Mouse (Mus musculus) embryonic facial prominence, embryonic 12.5 days (tissue): Measurements from ENCODE around the gene 0610009B22Rik. TPM values are rescaled to one million over a fixed set of nuclear protein-coding genes. Genes with fewer than 3 reads are reported as not detected.

Experiments used
- ATAC-seq: fragments of 200-750 bp; cut with Nextera tagmentation; 2 replicates; pipeline ENCODE4 v1.8.0; 2017; ENCODE audit not compliant: insufficient number of reproducible peaks, insufficient read depth, low FRiP score, low TSS enrichment
- H3K27ac ChIP-seq: fragments of 300-500 bp; sonication (generic); 2 replicates; pipeline ENCODE4 v1.5.1; 2016; ENCODE audit warnings: mild to moderate bottlenecking
- H3K27me3 ChIP-seq: fragments of 300-500 bp; sonication (generic); 2 replicates; pipeline ENCODE4 v1.6.1; 2016; ENCODE audit warnings: mild to moderate bottlenecking, moderate library complexity
- H3K36me3 ChIP-seq: fragments of 300-500 bp; sonication (generic); 2 replicates; pipeline ENCODE4 v1.6.1; 2016; ENCODE audit warnings: mild to moderate bottlenecking
- H3K4me1 ChIP-seq: fragments of 300-500 bp; sonication (generic); 2 replicates; pipeline ENCODE4 v1.6.1; 2016
- H3K4me2 ChIP-seq: fragments of 300-500 bp; sonication (generic); replicated peaks from 2 replicates; pipeline ENCODE4 v1.6.1; 2016; ENCODE audit warnings: mild to moderate bottlenecking, moderate library complexity
- H3K4me3 ChIP-seq: fragments of 300-500 bp; sonication (generic); 2 replicates; pipeline ENCODE4 v1.5.1; 2016; ENCODE audit warnings: mild to moderate bottlenecking
- H3K9ac ChIP-seq: fragments of 300-500 bp; sonication (generic); 2 replicates; pipeline ENCODE4 v1.6.1; 2016; ENCODE audit warnings: mild to moderate bottlenecking, moderate library complexity
- H3K9me3 ChIP-seq: fragments of 300-500 bp; sonication (generic); 2 replicates; pipeline ENCODE4 v1.6.1; 2016; ENCODE audit warnings: mild to moderate bottlenecking, moderate library complexity
- WGBS: fragments of 180-500 bp; shearing (Covaris S2); methylation state at CpG from one replicate; pipeline ENCODE4 v1.1.7; 2016; 5-methylcytosine and 5-hydroxymethylcytosine counted together
- polyA plus RNA-seq: library from polyadenylated mRNA; unstranded; fragments of >200 nt; fragmentation: Nextera tagmentation; extraction: Ambion mirVana; gene quantifications from 2 replicates; pipeline ENCODE4 v1.2.1, GENCODE M21; 2016

Gene 0610009B22Rik
- polyA plus RNA-seq, 1 experiment from 2014 or later = 91.7 TPM

GRCm38 (mm10) chr11:51658705-51659104 is 30.0 kb downstream of the 0610009B22Rik start:
- peak; percentile 38; the same call in 1 of the 2 replicates for ATAC-seq
- no peaks in the 10 kb centered on the region for H3K9me3 ChIP-seq
- peak overlapping the region; percentile 42; the same call in 1 of the 2 replicates for H3K27ac ChIP-seq
- peaks cover 15% of the 10 kb centered on the region for H3K4me1 ChIP-seq
- WGBS = 57% methylated on average over 6 of the region's 6 CpGs
- H3K4me2 ChIP-seq = 0 out of 2 replicates have a peak overlapping the region, but pooled peaks have one; percentile 5
- H3K36me3 ChIP-seq = no peaks in the 10 kb centered on the region
- H3K9ac ChIP-seq = no peak overlapping the region
- no peak overlapping the region for H3K4me3 ChIP-seq
- no peaks in the 10 kb centered on the region for H3K27me3 ChIP-seq

- Histone ChIP-seq H3K4me3 (no peak overlapping the region), H3K9me3 (no peaks in the 10 kb centered on the region), H3K36me3 (no peaks in the 10 kb centered on the region), H3K4me2 (0 out of 2 replicates have a peak overlapping the region, but pooled peaks have one; percentile 2), H3K4me1 (peaks cover 15% of the 10 kb centered on the region), H3K9ac (no peak overlapping the region), H3K27ac (peak overlapping the region; percentile 42; the same call in 1 of the 2 replicates), H3K27me3 (no peaks in the 10 kb centered on the region)
- WGBS = 39% methylated on average over 7 of the region's 7 CpGs
- ATAC-seq = no peak
Measured at GRCm38 (mm10) chr11:51658291-51658690, 30.4 kb downstream of the 0610009B22Rik start.

GRCm38 (mm10) chr11:51656798-51657521 is 31.7 kb downstream of the 0610009B22Rik start:
- H3K27me3 ChIP-seq = no peaks in the 10 kb centered on the region
- H3K27ac ChIP-seq = no peak overlapping the region
- H3K4me3 ChIP-seq = no peak overlapping the region
- H3K9ac ChIP-seq = no peak overlapping the region
- H3K9me3 ChIP-seq = no peaks in the 10 kb centered on the region
- ATAC-seq = no peak
- H3K4me2 ChIP-seq = no peak overlapping the region
- peaks cover 15% of the 10 kb centered on the region for H3K4me1 ChIP-seq
- H3K36me3 ChIP-seq = no peaks in the 10 kb centered on the region
- 76% methylated on average over 10 of the region's 10 CpGs for WGBS

GRCm38 (mm10) chr11:51654891-51655290 is 33.8 kb downstream of the 0610009B22Rik start:
- 85% methylated on average over 3 of the region's 3 CpGs for WGBS
- no peak for ATAC-seq
- peaks cover 22% of the 10 kb centered on the region for H3K4me1 ChIP-seq
- peaks cover 6% of the 10 kb centered on the region; the same call in 1 of the 2 replicates for H3K27me3 ChIP-seq
- H3K36me3 ChIP-seq = no peaks in the 10 kb centered on the region
- H3K4me3 ChIP-seq = no peak overlapping the region
- no peaks in the 10 kb centered on the region for H3K9me3 ChIP-seq
- no peak overlapping the region for H3K9ac ChIP-seq
- no peak overlapping the region for H3K27ac ChIP-seq
- H3K4me2 ChIP-seq = no peak overlapping the region

GRCm38 (mm10) chr11:51653736-51654135 is 34.9 kb downstream of the 0610009B22Rik start:
- Histone ChIP-seq H3K9ac (no peak overlapping the region), H3K27me3 (peaks cover 6% of the 10 kb centered on the region; the same call in 1 of the 2 replicates), H3K27ac (no peak overlapping the region), H3K4me3 (no peak overlapping the region), H3K36me3 (no peaks in the 10 kb centered on the region), H3K4me1 (peaks cover 27% of the 10 kb centered on the region), H3K9me3 (no peaks in the 10 kb centered on the region), H3K4me2 (no peak overlapping the region)
- WGBS = 85% methylated on average over 6 of the region's 6 CpGs
- no peak for ATAC-seq

GRCm38 (mm10) chr11:51652889-51653418 is 35.7 kb downstream of the 0610009B22Rik start:
- no peak overlapping the region for H3K4me3 ChIP-seq
- peaks cover 6% of the 10 kb centered on the region; the same call in 1 of the 2 replicates for H3K27me3 ChIP-seq
- no peak overlapping the region for H3K27ac ChIP-seq
- no peaks in the 10 kb centered on the region for H3K9me3 ChIP-seq
- H3K4me2 ChIP-seq = no peak overlapping the region
- 88% methylated on average over 4 of the region's 4 CpGs for WGBS
- no peak for ATAC-seq
- H3K36me3 ChIP-seq = no peaks in the 10 kb centered on the region
- no peak overlapping the region for H3K9ac ChIP-seq
- peaks cover 24% of the 10 kb centered on the region for H3K4me1 ChIP-seq

- ATAC-seq = no peak
Measured at GRCm38 (mm10) chr11:51650691-51651515, 37.8 kb downstream of the 0610009B22Rik start, which contains the start of the genes N4bp3 and D930048N14Rik. Gene N4bp3 (minus strand): TSS chr11:51650842. Gene D930048N14Rik (plus strand): TSS chr11:51650954.

GRCm38 (mm10) chr11:51650261-51650660 is 38.4 kb downstream of the 0610009B22Rik start:
- Histone ChIP-seq H3K9me3 (no peaks in the 10 kb centered on the region), H3K9ac (peak overlapping the region; percentile 71), H3K4me1 (peaks cover 23% of the 10 kb centered on the region), H3K4me2 (peak overlapping the region; percentile 93), H3K4me3 (peak overlapping the region; percentile 52), H3K36me3 (no peaks in the 10 kb centered on the region), H3K27me3 (peaks cover 6% of the 10 kb centered on the region; the same call in 1 of the 2 replicates), H3K27ac (peak overlapping the region; percentile 26; the same call in 1 of the 2 replicates)
- WGBS = 1% methylated on average over 30 of the region's 30 CpGs
- ATAC-seq = no peak

More at GRCm38 (mm10) chr11:51650691-51651515, 37.8 kb downstream of the 0610009B22Rik start, which contains the start of the genes N4bp3 and D930048N14Rik:
- H3K36me3 ChIP-seq = no peaks in the 10 kb centered on the region
- H3K4me1 ChIP-seq = peaks cover 23% of the 10 kb centered on the region
- H3K27me3 ChIP-seq = peaks cover 6% of the 10 kb centered on the region; the same call in 1 of the 2 replicates
- under 1% methylated on average over 68 of the region's 70 CpGs for WGBS
- peak within 1 kb of the TSS; percentile 93 for H3K4me2 ChIP-seq
- H3K4me3 ChIP-seq = peak within 1 kb of the TSS; percentile 52
- no peaks in the 10 kb centered on the region for H3K9me3 ChIP-seq
- H3K9ac ChIP-seq = peak within 1 kb of the TSS; percentile 71
- H3K27ac ChIP-seq = peak within 1 kb of the TSS; percentile 57

GRCm38 (mm10) chr11:51649889-51650199 is 38.8 kb downstream of the 0610009B22Rik start:
- Histone ChIP-seq H3K4me1 (peaks cover 23% of the 10 kb centered on the region), H3K4me2 (peak overlapping the region; percentile 93), H3K9me3 (no peaks in the 10 kb centered on the region), H3K27me3 (peaks cover 6% of the 10 kb centered on the region; the same call in 1 of the 2 replicates), H3K9ac (peak overlapping the region; percentile 71), H3K27ac (0 out of 2 replicates have a peak overlapping the region, but pooled peaks have one; percentile 26), H3K4me3 (peak overlapping the region; percentile 52), H3K36me3 (no peaks in the 10 kb centered on the region)
- ATAC-seq = no peak
- WGBS = 4% methylated on average over 7 of the region's 7 CpGs

- WGBS = 25% methylated on average over 11 of the region's 11 CpGs
- Histone ChIP-seq H3K9ac (peak overlapping the region; percentile 71), H3K4me3 (peak overlapping the region; percentile 52), H3K4me2 (peak overlapping the region; percentile 93), H3K9me3 (no peaks in the 10 kb centered on the region), H3K27ac (peak overlapping the region; percentile 51; the same call in 1 of the 2 replicates), H3K4me1 (peaks cover 23% of the 10 kb centered on the region), H3K36me3 (no peaks in the 10 kb centered on the region), H3K27me3 (peaks cover 6% of the 10 kb centered on the region; the same call in 1 of the 2 replicates)
- no peak for ATAC-seq
Measured at GRCm38 (mm10) chr11:51649111-51649888, 39.4 kb downstream of the 0610009B22Rik start.
